Mouse (Mus musculus): ENCODE measurements at regions not wholly inside any gene's neighbourhood (a gene's known extent, or its start where the extent isn't known, plus 50 kb on each side); places are given as distances from the start of the nearest gene placed in this dataset.

DNA sequence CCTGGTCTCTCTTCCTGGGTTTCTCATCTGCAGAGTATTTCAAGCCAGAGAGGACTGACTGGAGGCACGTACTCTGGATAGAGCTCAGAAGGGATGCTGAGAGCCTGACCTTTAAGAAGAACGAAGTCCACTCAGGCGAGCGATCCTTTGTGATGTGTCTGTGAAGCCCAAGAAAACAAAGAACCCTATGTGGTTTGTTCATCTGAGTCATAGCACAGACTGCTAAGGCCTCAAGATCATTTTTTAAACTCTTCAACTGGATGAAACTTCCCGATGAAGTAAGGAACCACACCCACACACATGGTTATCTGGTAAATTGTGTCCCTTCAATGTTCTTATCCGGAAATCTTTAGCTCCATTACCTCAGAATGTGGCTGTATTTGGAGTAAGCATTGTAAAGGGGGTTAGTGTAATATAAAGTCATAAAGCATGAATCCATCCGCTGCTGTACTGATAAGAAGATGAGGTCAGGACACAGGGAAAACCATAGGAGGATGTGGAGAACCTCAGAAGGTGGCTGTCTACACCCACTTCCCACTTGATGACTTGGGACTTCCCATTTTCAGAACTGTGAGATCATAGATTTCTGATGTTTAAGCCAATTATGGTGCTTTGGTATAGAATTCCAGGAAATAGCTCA, 247.9 kb downstream of the Klf6 start:
- no peak for DNase-seq
- 81% methylated on average over 7 of the region's 7 CpGs for WGBS
- H3K4me1 ChIP-seq (ENCODE audit: control insufficient read depth, insufficient read depth, low read length) = no peaks in the 10 kb centered on the region
- H3K4me3 ChIP-seq (replicated peaks; ENCODE audit: extremely low read depth, low read depth, low read length) = no peak overlapping the region
- TF ChIP-seq CTCF (IDR thresholded peaks at IDR 0.05; ENCODE audit: insufficient read depth, low read length) (no peak), POLR2A (IDR thresholded peaks at IDR 0.05; ENCODE audit: borderline replicate concordance, extremely low read depth, low read depth, low read length) (no peak)

DNA sequence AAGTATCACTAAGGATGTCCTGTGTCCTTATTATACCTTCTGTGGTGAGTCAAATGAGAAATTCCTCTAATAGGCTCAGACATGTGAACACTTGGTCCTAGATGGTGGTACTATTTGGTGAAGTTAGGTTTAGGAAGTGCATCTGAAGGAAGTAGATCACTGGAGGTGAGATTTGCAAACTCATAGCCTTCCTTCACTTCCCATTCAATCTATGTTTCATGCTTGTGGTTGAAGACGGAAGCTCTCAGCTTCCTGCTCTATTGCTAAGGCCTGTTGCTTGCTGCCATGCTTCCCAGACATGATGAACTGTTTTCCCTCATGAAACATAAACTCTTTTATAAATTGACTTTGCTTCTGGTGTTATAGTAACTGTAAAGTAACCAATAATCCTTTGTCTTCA, 258.4 kb downstream of the Klf6 start:
- Histone ChIP-seq H3K4me3 (replicated peaks; ENCODE audit: extremely low read depth, low read depth, low read length) (no peak overlapping the region), H3K4me1 (ENCODE audit: control insufficient read depth, insufficient read depth, low read length) (no peaks in the 10 kb centered on the region)
- no peak for DNase-seq
- TF ChIP-seq POLR2A (IDR thresholded peaks at IDR 0.05; ENCODE audit: borderline replicate concordance, extremely low read depth, low read depth, low read length) (no peak), CTCF (IDR thresholded peaks at IDR 0.05; ENCODE audit: insufficient read depth, low read length) (no peak)
- WGBS = 70% methylated on average over 1 of the region's 1 CpGs

DNA sequence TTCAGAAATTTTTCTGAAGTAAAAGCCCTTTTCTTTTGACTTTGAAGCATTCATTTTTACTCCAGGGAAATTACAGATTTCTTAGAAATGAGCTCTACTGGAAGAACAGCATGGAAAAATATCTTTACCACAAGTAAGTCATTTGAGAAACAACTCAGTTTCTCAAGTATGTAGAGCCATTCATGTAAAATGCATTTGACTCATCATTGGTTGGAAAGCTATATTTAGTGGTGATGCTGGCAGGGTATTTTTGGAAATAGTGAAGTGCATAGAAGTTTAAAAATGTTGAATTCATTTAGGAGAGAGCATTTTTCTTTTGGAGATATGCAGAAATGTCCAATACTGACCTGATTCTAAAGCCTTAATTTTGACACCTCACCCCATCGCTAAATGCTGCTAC, 266.0 kb downstream of the Klf6 start:
- no peak for DNase-seq
- Histone ChIP-seq H3K4me3 (replicated peaks; ENCODE audit: extremely low read depth, low read depth, low read length) (no peak overlapping the region), H3K4me1 (ENCODE audit: control insufficient read depth, insufficient read depth, low read length) (no peaks in the 10 kb centered on the region)
- 97% methylated on average over 1 of the region's 1 CpGs for WGBS
- TF ChIP-seq POLR2A (IDR thresholded peaks at IDR 0.05; ENCODE audit: borderline replicate concordance, extremely low read depth, low read depth, low read length) = no peak
- TF ChIP-seq CTCF (IDR thresholded peaks at IDR 0.05; ENCODE audit: insufficient read depth, low read length) = no peak

DNA sequence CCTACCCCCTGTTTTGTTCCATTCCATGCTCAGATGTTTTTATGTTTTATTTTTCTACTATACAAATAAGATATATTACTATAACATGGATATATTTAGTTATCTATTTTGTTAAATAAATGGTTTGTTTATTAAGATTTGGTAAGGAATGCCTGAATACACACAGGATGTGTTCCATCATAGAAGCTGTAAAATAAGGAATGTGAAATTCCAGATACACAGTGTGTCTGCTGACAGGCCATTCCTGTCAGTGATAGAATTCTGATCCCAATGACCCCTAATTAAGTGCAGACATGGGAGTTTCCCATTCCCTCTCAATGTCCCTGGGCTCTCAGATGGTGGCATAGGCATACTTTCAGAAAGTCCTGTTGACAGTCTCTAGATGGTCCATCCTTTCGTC, 267.6 kb downstream of the Klf6 start:
- 89% methylated on average over 1 of the region's 1 CpGs for WGBS
- no peak for DNase-seq
- TF ChIP-seq CTCF (IDR thresholded peaks at IDR 0.05; ENCODE audit: insufficient read depth, low read length) (no peak), POLR2A (IDR thresholded peaks at IDR 0.05; ENCODE audit: borderline replicate concordance, extremely low read depth, low read depth, low read length) (no peak)
- no peaks in the 10 kb centered on the region for H3K4me1 ChIP-seq (ENCODE audit: control insufficient read depth, insufficient read depth, low read length)
- no peak overlapping the region for H3K4me3 ChIP-seq (replicated peaks; ENCODE audit: extremely low read depth, low read depth, low read length)

DNA sequence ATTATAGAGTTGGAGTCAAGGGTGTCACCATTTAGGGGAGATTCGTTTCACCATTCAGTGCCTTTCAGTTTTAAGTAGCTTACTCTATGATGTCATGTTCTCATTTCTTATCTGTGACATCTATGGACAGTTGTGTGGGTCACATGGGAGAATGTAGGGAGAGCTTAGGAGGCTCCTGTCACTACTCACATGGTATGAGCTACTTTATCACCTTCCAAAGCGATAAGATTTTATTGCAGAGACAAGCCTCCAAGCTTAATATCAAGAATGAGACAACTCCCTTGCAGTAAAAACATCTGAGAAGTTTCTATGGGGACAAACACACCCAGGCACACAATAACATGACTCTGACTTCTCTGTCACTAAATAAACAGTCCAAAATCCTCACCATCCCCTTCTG, 270.1 kb downstream of the Klf6 start:
- no peak overlapping the region for H3K4me3 ChIP-seq (replicated peaks; ENCODE audit: extremely low read depth, low read depth, low read length)
- WGBS = 58% methylated on average over 2 of the region's 2 CpGs
- TF ChIP-seq CTCF (IDR thresholded peaks at IDR 0.05; ENCODE audit: insufficient read depth, low read length) (no peak), POLR2A (IDR thresholded peaks at IDR 0.05; ENCODE audit: borderline replicate concordance, extremely low read depth, low read depth, low read length) (no peak)
- H3K4me1 ChIP-seq (ENCODE audit: control insufficient read depth, insufficient read depth, low read length) = no peaks in the 10 kb centered on the region
- no peak for DNase-seq

DNA sequence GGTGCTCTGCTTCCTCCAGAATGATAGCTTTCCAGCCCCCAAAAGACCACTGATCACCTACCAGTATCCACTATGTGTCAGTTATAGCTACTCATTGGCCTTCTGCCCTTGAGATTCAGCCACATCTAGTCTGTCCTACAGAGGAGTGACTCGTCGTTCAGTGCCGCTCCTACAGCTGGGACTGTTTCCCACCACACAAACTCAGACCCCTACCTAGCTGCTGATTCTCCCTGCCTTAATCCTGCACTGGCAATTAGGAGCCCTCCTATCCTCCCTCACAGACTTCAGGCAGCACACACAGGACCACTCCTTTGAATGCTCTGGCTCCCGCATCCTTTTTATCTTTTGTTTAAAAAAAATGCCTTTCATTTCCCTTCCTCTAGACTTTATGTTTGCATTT, 275.9 kb downstream of the Klf6 start:
- TF ChIP-seq POLR2A (IDR thresholded peaks at IDR 0.05; ENCODE audit: borderline replicate concordance, extremely low read depth, low read depth, low read length) = no peak
- no peak for TF ChIP-seq CTCF (IDR thresholded peaks at IDR 0.05; ENCODE audit: insufficient read depth, low read length)
- DNase-seq = no peak
- 43% methylated on average over 4 of the region's 4 CpGs for WGBS
- no peak overlapping the region for H3K4me3 ChIP-seq (replicated peaks; ENCODE audit: extremely low read depth, low read depth, low read length)
- no peaks in the 10 kb centered on the region for H3K4me1 ChIP-seq (ENCODE audit: control insufficient read depth, insufficient read depth, low read length)

DNA sequence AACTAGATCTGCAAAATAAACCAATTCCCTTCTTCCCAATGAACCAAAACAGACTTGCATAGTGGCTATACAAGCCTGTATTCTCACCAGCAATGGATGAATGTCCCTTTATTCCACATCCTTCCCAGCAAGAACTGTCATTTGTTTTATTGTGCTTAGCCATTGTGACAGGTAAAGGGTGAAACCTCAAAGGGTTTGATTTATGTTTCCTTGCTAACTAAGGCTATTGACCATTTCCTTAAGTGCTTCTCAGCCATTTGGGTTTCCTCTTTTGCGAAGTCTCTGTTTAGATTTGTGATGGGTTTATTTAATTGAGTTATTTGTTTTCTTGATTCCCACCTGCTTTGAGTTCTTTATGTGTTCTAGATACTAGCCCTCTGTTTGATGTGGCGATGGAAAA, 281.5 kb downstream of the Klf6 start:
- no peak for TF ChIP-seq CTCF (IDR thresholded peaks at IDR 0.05; ENCODE audit: insufficient read depth, low read length)
- no peak for TF ChIP-seq POLR2A (IDR thresholded peaks at IDR 0.05; ENCODE audit: borderline replicate concordance, extremely low read depth, low read depth, low read length)

DNA sequence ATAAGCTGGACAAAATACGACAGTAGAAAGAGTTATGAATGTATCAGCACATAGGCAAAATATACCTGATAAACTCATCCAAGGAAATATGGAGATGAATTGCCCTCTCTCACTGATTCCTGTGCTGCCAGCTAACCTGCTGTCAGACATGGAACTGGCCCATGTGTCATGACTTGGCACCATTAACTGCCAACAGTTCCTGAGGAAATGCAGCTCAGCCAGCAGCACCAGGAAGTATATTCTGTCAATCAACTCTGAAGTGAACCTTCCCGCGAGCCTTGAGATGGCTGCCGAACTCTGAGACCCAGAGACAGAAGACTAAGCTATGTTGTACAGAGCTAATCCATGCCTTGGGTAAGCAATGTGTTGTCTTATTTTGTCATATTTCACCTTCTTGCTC, 292.4 kb downstream of the Klf6 start:
- H3K4me3 ChIP-seq (replicated peaks; ENCODE audit: extremely low read depth, low read depth, low read length) = no peak overlapping the region
- DNase-seq = no peak
- TF ChIP-seq CTCF (IDR thresholded peaks at IDR 0.05; ENCODE audit: insufficient read depth, low read length) (no peak), POLR2A (IDR thresholded peaks at IDR 0.05; ENCODE audit: borderline replicate concordance, extremely low read depth, low read depth, low read length) (no peak)
- 53% methylated on average over 4 of the region's 4 CpGs for WGBS
- no peaks in the 10 kb centered on the region for H3K4me1 ChIP-seq (ENCODE audit: control insufficient read depth, insufficient read depth, low read length)

More for the DNA sequence above, 281.5 kb downstream of the Klf6 start:
- DNase-seq = no peak
- 67% methylated on average over 2 of the region's 2 CpGs for WGBS
- Histone ChIP-seq H3K4me1 (ENCODE audit: control insufficient read depth, insufficient read depth, low read length) (no peaks in the 10 kb centered on the region), H3K4me3 (replicated peaks; ENCODE audit: extremely low read depth, low read depth, low read length) (no peak overlapping the region)

DNA sequence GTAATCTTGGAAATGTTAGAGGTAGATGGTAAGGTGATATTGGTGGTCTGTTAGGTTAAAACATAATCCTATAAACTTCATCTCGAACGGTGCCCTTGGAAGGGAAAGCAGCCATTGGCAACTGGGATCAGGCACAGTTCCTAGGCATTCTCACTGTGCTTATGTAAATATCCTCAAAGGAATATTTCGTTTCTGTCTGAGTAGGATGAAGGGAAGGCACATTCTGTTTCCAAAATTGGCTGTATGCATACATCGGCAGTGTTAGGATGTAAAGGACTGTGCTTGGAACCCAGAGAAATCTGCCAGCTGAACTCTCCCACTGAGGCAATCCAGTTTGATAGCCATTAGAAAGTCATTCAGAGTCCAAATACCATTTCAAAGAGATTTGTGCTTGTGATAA, 294.9 kb downstream of the Klf6 start:
- no peak for DNase-seq
- TF ChIP-seq POLR2A (IDR thresholded peaks at IDR 0.05; ENCODE audit: borderline replicate concordance, extremely low read depth, low read depth, low read length) = no peak
- no peak for TF ChIP-seq CTCF (IDR thresholded peaks at IDR 0.05; ENCODE audit: insufficient read depth, low read length)
- 69% methylated on average over 4 of the region's 4 CpGs for WGBS
- no peak overlapping the region for H3K4me3 ChIP-seq (replicated peaks; ENCODE audit: extremely low read depth, low read depth, low read length)
- no peaks in the 10 kb centered on the region for H3K4me1 ChIP-seq (ENCODE audit: control insufficient read depth, insufficient read depth, low read length)

DNA sequence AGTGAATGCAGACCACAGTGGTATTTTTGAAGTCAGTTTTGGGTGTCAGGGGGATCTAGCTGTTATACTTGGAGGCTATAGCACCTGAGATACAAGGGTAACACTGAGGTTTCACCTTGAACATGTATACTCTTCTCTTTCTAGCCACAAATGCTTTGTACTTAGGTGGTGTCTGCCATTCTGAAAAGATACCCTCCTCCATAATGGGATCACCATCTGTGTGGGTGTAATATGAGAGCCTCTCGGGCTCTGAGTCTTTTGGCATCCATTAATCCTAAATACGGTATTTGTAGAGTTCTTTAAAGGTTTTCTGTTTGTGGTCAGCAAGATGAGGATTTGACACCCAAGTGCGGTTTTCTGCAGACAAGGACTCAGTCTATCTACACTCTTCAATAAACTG, 295.7 kb downstream of the Klf6 start:
- Histone ChIP-seq H3K4me1 (ENCODE audit: control insufficient read depth, insufficient read depth, low read length) (no peaks in the 10 kb centered on the region), H3K4me3 (replicated peaks; ENCODE audit: extremely low read depth, low read depth, low read length) (no peak overlapping the region)
- 72% methylated on average over 3 of the region's 3 CpGs for WGBS

More for the DNA sequence above, 295.7 kb downstream of the Klf6 start:
- TF ChIP-seq CTCF (IDR thresholded peaks at IDR 0.05; ENCODE audit: insufficient read depth, low read length) (no peak), POLR2A (IDR thresholded peaks at IDR 0.05; ENCODE audit: borderline replicate concordance, extremely low read depth, low read depth, low read length) (no peak)
- DNase-seq = no peak

Measured in lung, adult 2 months (tissue).